Mouse (Mus musculus) kidney, embryonic 16.5 days (tissue): ENCODE data around the gene Cbx6. TPM values are rescaled to one million over a fixed set of nuclear protein-coding genes. Genes with fewer than 3 reads are reported as not detected.

ENCODE experiments used
- ATAC-seq: fragments of 200-750 bp; cut with Nextera tagmentation; 2 replicates; pipeline ENCODE4 v1.8.0; 2017; ENCODE audit warnings: moderate TSS enrichment; ENCODE audit not compliant: low FRiP score, low TSS enrichment
- H3K27ac ChIP-seq: fragments of 300-500 bp; sonication (generic); 2 replicates; pipeline ENCODE4 v1.5.1; 2014; ENCODE audit warnings: low read length
- H3K27me3 ChIP-seq: fragments of 300-500 bp; sonication (generic); 2 replicates; pipeline ENCODE4 v1.6.1; 2014; ENCODE audit warnings: low read length, control low read depth, mixed read lengths; ENCODE audit not compliant: insufficient read depth
- H3K36me3 ChIP-seq: fragments of 300-500 bp; sonication (generic); 2 replicates; pipeline ENCODE4 v1.6.1; 2014; ENCODE audit warnings: low read length, control low read depth, mixed read lengths; ENCODE audit not compliant: insufficient read depth
- H3K4me1 ChIP-seq: fragments of 300-500 bp; sonication (generic); 2 replicates; pipeline ENCODE4 v1.6.1; 2014; ENCODE audit warnings: low read length, control low read depth, mixed read lengths; ENCODE audit not compliant: insufficient read depth
- H3K4me2 ChIP-seq: fragments of 300-500 bp; sonication (generic); replicated peaks from 2 replicates; pipeline ENCODE4 v1.6.1; 2014; ENCODE audit warnings: low read depth, low read length
- H3K4me3 ChIP-seq: fragments of 300-500 bp; sonication (generic); 2 replicates; pipeline ENCODE4 v1.5.1; 2014; ENCODE audit warnings: mild to moderate bottlenecking, low read length
- H3K9ac ChIP-seq: fragments of 300-500 bp; sonication (generic); replicated peaks from 2 replicates; pipeline ENCODE4 v1.6.1; 2014; ENCODE audit warnings: low read length
- H3K9me3 ChIP-seq: fragments of 300-500 bp; sonication (generic); 2 replicates; pipeline ENCODE4 v1.6.1; 2016; ENCODE audit warnings: low read length, control low read depth
- WGBS: fragments of 180-500 bp; shearing (Covaris S2); extraction: QIAGEN DNeasy Blood & Tissue Kit; methylation state at CpG from one replicate; pipeline ENCODE4 v1.1.7; 2014; 5-methylcytosine and 5-hydroxymethylcytosine counted together
- polyA plus RNA-seq: library from polyadenylated mRNA; unstranded; fragments of >200 nt; fragmentation: Nextera tagmentation; extraction: Ambion mirVana; gene quantifications from 2 replicates; pipeline ENCODE4 v1.2.1, GENCODE M21; 2015

Gene Cbx6
- polyA plus RNA-seq, 1 experiment from 2014 or later = 58.8 TPM

DNA sequence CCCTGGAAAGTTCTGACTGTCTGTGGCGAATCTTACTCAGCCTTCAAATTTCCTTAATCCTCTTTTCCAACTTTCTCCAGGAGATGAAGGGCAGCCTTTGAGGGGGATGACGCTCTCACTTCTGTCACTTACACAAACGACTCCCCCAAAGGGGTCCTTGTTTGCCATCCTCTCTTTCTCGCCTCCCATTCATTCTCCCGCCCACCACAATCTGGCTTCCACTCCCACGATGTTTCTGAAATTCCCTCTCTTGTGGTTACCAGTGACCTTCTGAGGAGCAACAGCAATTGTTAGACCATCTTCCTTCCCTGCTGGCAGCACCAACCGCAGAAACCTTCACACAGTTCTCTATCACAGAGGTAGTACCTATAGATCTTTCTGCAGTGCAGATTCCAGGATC, 58.8 kb downstream of the Cbx6 start:
- 59% methylated on average over 7 of the region's 7 CpGs for WGBS

GRCm38 (mm10) chr15:79774117-79775027, 60.1 kb downstream of the Cbx6 start:
- Histone ChIP-seq H3K27me3 (no peaks in the 10 kb centered on the region), H3K4me2 (peak overlapping the region; percentile 57), H3K36me3 (no peaks in the 10 kb centered on the region), H3K9ac (peak overlapping the region; percentile 81), H3K4me3 (peak overlapping the region; percentile 70), H3K9me3 (no peaks in the 10 kb centered on the region), H3K27ac (peak overlapping the region; percentile 69), H3K4me1 (peaks cover 16% of the 10 kb centered on the region)
- ATAC-seq = peak; percentile 99
- under 1% methylated on average over 45 of the region's 50 CpGs for WGBS

More for the DNA sequence above, 58.8 kb downstream of the Cbx6 start:
- Histone ChIP-seq H3K27me3 (no peaks in the 10 kb centered on the region), H3K27ac (no peak overlapping the region), H3K4me1 (peaks cover 16% of the 10 kb centered on the region), H3K9me3 (no peaks in the 10 kb centered on the region), H3K9ac (no peak overlapping the region), H3K36me3 (no peaks in the 10 kb centered on the region), H3K4me2 (no peak overlapping the region), H3K4me3 (no peak overlapping the region)
- no peak for ATAC-seq

Other genes with a start within 250 kb of the Cbx6 start
- gene Dmc1, start 229.6 kb downstream of the Cbx6 start, polyA plus RNA-seq = 2.0 and 2.3 TPM in 2 replicates
- 1.1 and 1.4 TPM in 2 replicates for gene Fam227a, start 175.7 kb downstream of the Cbx6 start, polyA plus RNA-seq
- 59.5 and 59.8 TPM in 2 replicates for gene Cby1, start 175.5 kb downstream of the Cbx6 start, polyA plus RNA-seq
- gene Tomm22, start 163.8 kb downstream of the Cbx6 start, polyA plus RNA-seq = 262 and 263 TPM in 2 replicates
- gene Josd1, start 146.8 kb downstream of the Cbx6 start, polyA plus RNA-seq = 18.2 and 19.6 TPM in 2 replicates
- 32.7 and 36.6 TPM in 2 replicates for gene Gtpbp1, start 143.8 kb downstream of the Cbx6 start, polyA plus RNA-seq
- 5.7 and 5.8 TPM in 2 replicates for gene Sun2, start 92.2 kb downstream of the Cbx6 start, polyA plus RNA-seq
- gene Dnal4, start 56.8 kb downstream of the Cbx6 start, polyA plus RNA-seq = 71.7 and 74.0 TPM in 2 replicates
- gene Nptxr, start 29.9 kb downstream of the Cbx6 start, polyA plus RNA-seq = 1.7 and 1.9 TPM in 2 replicates
- gene Npcd, start 451 bp downstream of the Cbx6 start, polyA plus RNA-seq = not detected in 2 replicates
- 29.3 and 36.5 TPM in 2 replicates for gene Apobec3, start 57.0 kb upstream of the Cbx6 start, polyA plus RNA-seq
- gene Cbx7, start 136.4 kb upstream of the Cbx6 start, polyA plus RNA-seq = 3.3 and 3.9 TPM in 2 replicates
- 4.3 and 6.2 TPM in 2 replicates for gene Pdgfb, start 180.3 kb upstream of the Cbx6 start, polyA plus RNA-seq